Mouse (Mus musculus) heart, embryonic 16.5 days (tissue): ENCODE data around the gene Krit1. TPM values are rescaled to one million over a fixed set of nuclear protein-coding genes. Genes with fewer than 3 reads are reported as not detected.

ENCODE experiments used
- ATAC-seq: fragments of 200-750 bp; cut with Nextera tagmentation; replicated peaks from 2 replicates; pipeline ENCODE4 v1.8.0; 2017; ENCODE audit warnings: moderate number of reproducible peaks; ENCODE audit not compliant: insufficient read depth, low FRiP score; ENCODE audit errors: extremely low read depth
- H3K27ac ChIP-seq: fragments of 300-500 bp; sonication (generic); 2 replicates; pipeline ENCODE4 v1.5.1; 2014; ENCODE audit warnings: mild to moderate bottlenecking, low read length, control low read depth, moderate library complexity
- H3K27me3 ChIP-seq: fragments of 300-500 bp; sonication (generic); 2 replicates; pipeline ENCODE4 v1.6.1; 2014; ENCODE audit warnings: low read length, mixed read lengths; ENCODE audit not compliant: control insufficient read depth, insufficient read depth
- H3K36me3 ChIP-seq: fragments of 300-500 bp; sonication (generic); 2 replicates; pipeline ENCODE4 v1.6.1; 2014; ENCODE audit not compliant: control insufficient read depth, insufficient read depth
- H3K4me1 ChIP-seq: fragments of 300-500 bp; sonication (generic); 2 replicates; pipeline ENCODE4 v1.6.1; 2014; ENCODE audit warnings: low read length, mixed read lengths; ENCODE audit not compliant: control insufficient read depth, insufficient read depth
- H3K4me2 ChIP-seq: fragments of 300-500 bp; sonication (generic); 2 replicates; pipeline ENCODE4 v1.6.1; 2014; ENCODE audit warnings: low read depth, mild to moderate bottlenecking, control low read depth, low read length
- H3K4me3 ChIP-seq: fragments of 300-500 bp; sonication (generic); 2 replicates; pipeline ENCODE4 v1.5.1; 2014; ENCODE audit warnings: mild to moderate bottlenecking, control low read depth, low read length
- H3K9ac ChIP-seq: fragments of 300-500 bp; sonication (generic); 2 replicates; pipeline ENCODE4 v1.6.1; 2014; ENCODE audit warnings: low read length, control low read depth
- H3K9me3 ChIP-seq: fragments of 300-500 bp; sonication (generic); replicated peaks from 2 replicates; pipeline ENCODE4 v1.6.1; 2016; ENCODE audit warnings: low read length; ENCODE audit not compliant: control insufficient read depth
- whole genome bisulfite sequencing: fragments of 180-500 bp; shearing (Covaris S2); extraction: QIAGEN DNeasy Blood & Tissue Kit; methylation state at CpG from one replicate; pipeline ENCODE4 v1.1.7; 2014; 5-methylcytosine and 5-hydroxymethylcytosine counted together
- polyA plus RNA-seq: library from polyadenylated mRNA; unstranded; fragments of >200 nt; fragmentation: Nextera tagmentation; extraction: Ambion mirVana; gene quantifications from 2 replicates; pipeline ENCODE4 v1.2.1, GENCODE M21; 2015

The Krit1 gene
- 35.1 and 39.2 TPM in 2 replicates for polyA plus RNA-seq

GRCm38 (mm10) chr5:3802433-3803291, at the start of gene Krit1, which contains the start of gene Ankib1:
Gene Krit1, plus strand, starts transcription at chr5:3803184.
Gene Ankib1, minus strand, starts transcription at chr5:3802925.
- Histone ChIP-seq H3K27me3 (no peaks in the 10 kb centered on the region), H3K9ac (peak within 1 kb of the TSS; percentile 90), H3K9me3 (no peaks in the 10 kb centered on the region), H3K4me3 (peak within 1 kb of the TSS; percentile 69), H3K4me2 (peak within 1 kb of the TSS; percentile 97), H3K36me3 (0 out of 2 replicates have a peak, but pooled peaks cover 3% of the 10 kb centered on the region), H3K27ac (peak within 1 kb of the TSS; percentile 76), H3K4me1 (peaks cover 12% of the 10 kb centered on the region)
- ATAC-seq = peak; percentile 92
- WGBS = under 1% methylated on average over 105 of the region's 109 CpGs

- 67% methylated on average over 3 of the region's 3 CpGs for WGBS
- no peak overlapping the region for H3K9ac ChIP-seq
- H3K27me3 ChIP-seq = no peaks in the 10 kb centered on the region
- no peak overlapping the region for H3K4me3 ChIP-seq
- H3K27ac ChIP-seq = peak overlapping the region; percentile 27
- H3K4me2 ChIP-seq = peak overlapping the region; percentile 50
- 0 out of 2 replicates have a peak, but pooled peaks cover 4% of the 10 kb centered on the region for H3K36me3 ChIP-seq
- no peaks in the 10 kb centered on the region for H3K9me3 ChIP-seq
- peaks cover 6% of the 10 kb centered on the region; the same call in 1 of the 2 replicates for H3K4me1 ChIP-seq
- no peak for ATAC-seq
Measured at GRCm38 (mm10) chr5:3771512-3771911, 31.5 kb upstream of the Krit1 start.

GRCm38 (mm10) chr5:3772017-3772416, 31.0 kb upstream of the Krit1 start:
- H3K4me1 ChIP-seq = peaks cover 6% of the 10 kb centered on the region; the same call in 1 of the 2 replicates
- H3K9me3 ChIP-seq = no peaks in the 10 kb centered on the region
- ATAC-seq = 0 out of 2 replicates have a peak, but pooled peaks have one; percentile 55
- H3K36me3 ChIP-seq = 0 out of 2 replicates have a peak, but pooled peaks cover under 1% of the 10 kb centered on the region
- peak overlapping the region; percentile 50 for H3K4me2 ChIP-seq
- 44% methylated on average over 3 of the region's 3 CpGs for WGBS
- peak overlapping the region; percentile 58 for H3K9ac ChIP-seq
- H3K4me3 ChIP-seq = 0 out of 2 replicates have a peak overlapping the region, but pooled peaks have one; percentile 15
- no peaks in the 10 kb centered on the region for H3K27me3 ChIP-seq
- H3K27ac ChIP-seq = peak overlapping the region; percentile 51; the same call in 1 of the 2 replicates

GRCm38 (mm10) chr5:3782670-3783069, 20.3 kb upstream of the Krit1 start:
- Histone ChIP-seq H3K4me1 (peaks cover 7% of the 10 kb centered on the region), H3K27ac (no peak overlapping the region), H3K27me3 (no peaks in the 10 kb centered on the region), H3K9me3 (no peaks in the 10 kb centered on the region), H3K36me3 (no peaks in the 10 kb centered on the region), H3K4me2 (no peak overlapping the region), H3K4me3 (no peak overlapping the region), H3K9ac (no peak overlapping the region)
- no peak for ATAC-seq

GRCm38 (mm10) chr5:3783947-3784681, 18.9 kb upstream of the Krit1 start:
- no peak overlapping the region for H3K27ac ChIP-seq
- no peaks in the 10 kb centered on the region for H3K9me3 ChIP-seq
- H3K36me3 ChIP-seq = no peaks in the 10 kb centered on the region
- no peak overlapping the region for H3K9ac ChIP-seq
- WGBS = 79% methylated on average over 2 of the region's 2 CpGs
- no peak overlapping the region for H3K4me3 ChIP-seq
- no peaks in the 10 kb centered on the region for H3K27me3 ChIP-seq
- peaks cover 7% of the 10 kb centered on the region for H3K4me1 ChIP-seq
- ATAC-seq = no peak
- no peak overlapping the region for H3K4me2 ChIP-seq

GRCm38 (mm10) chr5:3784751-3785496, 18.1 kb upstream of the Krit1 start:
- Histone ChIP-seq H3K9me3 (no peaks in the 10 kb centered on the region), H3K36me3 (no peaks in the 10 kb centered on the region), H3K9ac (no peak overlapping the region), H3K27ac (no peak overlapping the region), H3K4me3 (no peak overlapping the region), H3K4me2 (no peak overlapping the region), H3K27me3 (no peaks in the 10 kb centered on the region), H3K4me1 (peaks cover 7% of the 10 kb centered on the region)
- WGBS = 41% methylated on average over 1 of the region's 1 CpGs
- ATAC-seq = no peak

- Histone ChIP-seq H3K27ac (no peak overlapping the region), H3K9me3 (no peaks in the 10 kb centered on the region), H3K4me2 (no peak overlapping the region), H3K9ac (no peak overlapping the region), H3K27me3 (no peaks in the 10 kb centered on the region), H3K4me1 (peaks cover 12% of the 10 kb centered on the region), H3K4me3 (no peak overlapping the region), H3K36me3 (no peaks in the 10 kb centered on the region)
- no peak for ATAC-seq
- WGBS = 60% methylated on average over 4 of the region's 4 CpGs
Measured at GRCm38 (mm10) chr5:3787548-3787947, 15.4 kb upstream of the Krit1 start.

GRCm38 (mm10) chr5:3791048-3791447, 11.9 kb upstream of the Krit1 start:
- no peaks in the 10 kb centered on the region for H3K36me3 ChIP-seq
- no peak overlapping the region for H3K27ac ChIP-seq
- no peak overlapping the region for H3K4me2 ChIP-seq
- no peak overlapping the region for H3K4me3 ChIP-seq
- no peaks in the 10 kb centered on the region for H3K27me3 ChIP-seq
- no peak for ATAC-seq
- peaks cover 9% of the 10 kb centered on the region for H3K4me1 ChIP-seq
- H3K9ac ChIP-seq = no peak overlapping the region
- H3K9me3 ChIP-seq = no peaks in the 10 kb centered on the region
